Mouse (Mus musculus): ENCODE measurements at regions not wholly inside any gene's neighbourhood (a gene's known extent, or its start where the extent isn't known, plus 50 kb on each side); places are given as distances from the start of the nearest gene placed in this dataset.

GRCm38 (mm10) chr1:142665262-142665661 lies 975.2 kb upstream of the B3galt2 start:
- TF ChIP-seq EP300 (IDR thresholded peaks at IDR 0.05; ENCODE audit: low read depth) (no peak), CTCF (IDR thresholded peaks at IDR 0.05; ENCODE audit: low read depth) (no peak)
